Mouse (Mus musculus): ENCODE measurements around the gene Smarcc1. TPM values are rescaled to one million over a fixed set of nuclear protein-coding genes. Genes with fewer than 3 reads are reported as not detected.

The Smarcc1 gene
- polyA plus RNA-seq, 1 experiment from 2014 or later = 253 TPM

GRCm38 (mm10) chr9:110205526-110206404 is 88.3 kb downstream of the Smarcc1 start:
- Histone ChIP-seq H3K27ac (ENCODE audit: low read depth, low read length) (peak overlapping the region; percentile 24), H3K27me3 (ENCODE audit: control insufficient read depth, insufficient read depth, low read length) (no peaks in the 10 kb centered on the region), H3K9me3 (ENCODE audit: control insufficient read depth, low read length) (no peaks in the 10 kb centered on the region), H3K4me1 (replicated peaks; ENCODE audit: control insufficient read depth, insufficient read depth, low read length) (no peaks in the 10 kb centered on the region), H3K9ac (ENCODE audit: low read depth, low read length) (no peak overlapping the region), H3K4me3 (ENCODE audit: low read depth, low read length) (no peak overlapping the region), H3K36me3 (ENCODE audit: control insufficient read depth, insufficient read depth, low read length) (peaks cover 8% of the 10 kb centered on the region; the same call in 1 of the 2 replicates), H3K4me2 (replicated peaks; ENCODE audit: low read depth, low read length) (no peak overlapping the region)
- WGBS = 23% methylated on average over 15 of the region's 15 CpGs
- DNase-seq (ENCODE audit: low spot score) = peak; percentile 68
- peak; percentile 85 for ATAC-seq (ENCODE audit: low FRiP score)

- H3K4me3 ChIP-seq (ENCODE audit: low read depth, low read length) = no peak overlapping the region
- no peaks in the 10 kb centered on the region for H3K4me1 ChIP-seq (replicated peaks; ENCODE audit: control insufficient read depth, insufficient read depth, low read length)
- peaks cover 8% of the 10 kb centered on the region; the same call in 1 of the 2 replicates for H3K36me3 ChIP-seq (ENCODE audit: control insufficient read depth, insufficient read depth, low read length)
- H3K9ac ChIP-seq (ENCODE audit: low read depth, low read length) = no peak overlapping the region
- no peak for ATAC-seq (ENCODE audit: low FRiP score)
- H3K9me3 ChIP-seq (ENCODE audit: control insufficient read depth, low read length) = no peaks in the 10 kb centered on the region
- no peak overlapping the region for H3K27ac ChIP-seq (ENCODE audit: low read depth, low read length)
- WGBS = 75% methylated on average over 2 of the region's 2 CpGs
- no peak for DNase-seq (ENCODE audit: low spot score)
- H3K4me2 ChIP-seq (replicated peaks; ENCODE audit: low read depth, low read length) = no peak overlapping the region
- H3K27me3 ChIP-seq (ENCODE audit: control insufficient read depth, insufficient read depth, low read length) = no peaks in the 10 kb centered on the region
Observed at GRCm38 (mm10) chr9:110206437-110206836, 88.9 kb downstream of the Smarcc1 start.

- Histone ChIP-seq H3K4me1 (replicated peaks; ENCODE audit: control insufficient read depth, insufficient read depth, low read length) (no peaks in the 10 kb centered on the region), H3K27me3 (ENCODE audit: control insufficient read depth, insufficient read depth, low read length) (no peaks in the 10 kb centered on the region), H3K9ac (ENCODE audit: low read depth, low read length) (no peak overlapping the region), H3K27ac (ENCODE audit: low read depth, low read length) (no peak overlapping the region), H3K36me3 (ENCODE audit: control insufficient read depth, insufficient read depth, low read length) (peaks cover 13% of the 10 kb centered on the region; the same call in 1 of the 2 replicates), H3K4me3 (ENCODE audit: low read depth, low read length) (no peak overlapping the region), H3K9me3 (ENCODE audit: control insufficient read depth, low read length) (no peaks in the 10 kb centered on the region), H3K4me2 (replicated peaks; ENCODE audit: low read depth, low read length) (no peak overlapping the region)
- no peak for DNase-seq (ENCODE audit: low spot score)
- no peak for ATAC-seq (ENCODE audit: low FRiP score)
- WGBS = 75% methylated on average over 7 of the region's 7 CpGs
Observed at GRCm38 (mm10) chr9:110208265-110208664, 90.8 kb downstream of the Smarcc1 start.

GRCm38 (mm10) chr9:110208967-110209366 is 91.5 kb downstream of the Smarcc1 start:
- Histone ChIP-seq H3K4me3 (ENCODE audit: low read depth, low read length) (no peak overlapping the region), H3K4me1 (replicated peaks; ENCODE audit: control insufficient read depth, insufficient read depth, low read length) (no peaks in the 10 kb centered on the region), H3K9me3 (ENCODE audit: control insufficient read depth, low read length) (no peaks in the 10 kb centered on the region), H3K9ac (ENCODE audit: low read depth, low read length) (no peak overlapping the region), H3K27ac (ENCODE audit: low read depth, low read length) (no peak overlapping the region), H3K27me3 (ENCODE audit: control insufficient read depth, insufficient read depth, low read length) (no peaks in the 10 kb centered on the region), H3K36me3 (ENCODE audit: control insufficient read depth, insufficient read depth, low read length) (peaks cover 15% of the 10 kb centered on the region; the same call in 1 of the 2 replicates), H3K4me2 (replicated peaks; ENCODE audit: low read depth, low read length) (no peak overlapping the region)
- WGBS = 95% methylated on average over 3 of the region's 3 CpGs
- DNase-seq (ENCODE audit: low spot score) (no peak), ATAC-seq (ENCODE audit: low FRiP score) (no peak)

- H3K27ac ChIP-seq (ENCODE audit: low read depth, low read length) = no peak overlapping the region
- H3K9ac ChIP-seq (ENCODE audit: low read depth, low read length) = no peak overlapping the region
- H3K9me3 ChIP-seq (ENCODE audit: control insufficient read depth, low read length) = no peaks in the 10 kb centered on the region
- WGBS = 93% methylated on average over 4 of the region's 4 CpGs
- H3K4me3 ChIP-seq (ENCODE audit: low read depth, low read length) = no peak overlapping the region
- ATAC-seq (ENCODE audit: low FRiP score) (no peak), DNase-seq (ENCODE audit: low spot score) (no peak)
- H3K36me3 ChIP-seq (ENCODE audit: control insufficient read depth, insufficient read depth, low read length) = peaks cover 10% of the 10 kb centered on the region; the same call in 1 of the 2 replicates
- no peaks in the 10 kb centered on the region for H3K27me3 ChIP-seq (ENCODE audit: control insufficient read depth, insufficient read depth, low read length)
- no peaks in the 10 kb centered on the region for H3K4me1 ChIP-seq (replicated peaks; ENCODE audit: control insufficient read depth, insufficient read depth, low read length)
- no peak overlapping the region for H3K4me2 ChIP-seq (replicated peaks; ENCODE audit: low read depth, low read length)
Observed at GRCm38 (mm10) chr9:110224273-110224672, 106.8 kb downstream of the Smarcc1 start.

- no peak for DNase-seq (ENCODE audit: low spot score)
- ATAC-seq (ENCODE audit: low FRiP score) = no peak
- H3K27me3 ChIP-seq (ENCODE audit: control insufficient read depth, insufficient read depth, low read length) = no peaks in the 10 kb centered on the region
- H3K4me2 ChIP-seq (replicated peaks; ENCODE audit: low read depth, low read length) = no peak overlapping the region
- no peak overlapping the region for H3K9ac ChIP-seq (ENCODE audit: low read depth, low read length)
- no peaks in the 10 kb centered on the region for H3K9me3 ChIP-seq (ENCODE audit: control insufficient read depth, low read length)
- no peaks in the 10 kb centered on the region for H3K4me1 ChIP-seq (replicated peaks; ENCODE audit: control insufficient read depth, insufficient read depth, low read length)
- H3K4me3 ChIP-seq (ENCODE audit: low read depth, low read length) = no peak overlapping the region
- no peak overlapping the region for H3K27ac ChIP-seq (ENCODE audit: low read depth, low read length)
- peaks cover 10% of the 10 kb centered on the region; the same call in 1 of the 2 replicates for H3K36me3 ChIP-seq (ENCODE audit: control insufficient read depth, insufficient read depth, low read length)
- 98% methylated on average over 4 of the region's 4 CpGs for WGBS
Observed at GRCm38 (mm10) chr9:110226191-110226590, 108.7 kb downstream of the Smarcc1 start.

- Histone ChIP-seq H3K4me1 (replicated peaks; ENCODE audit: control insufficient read depth, insufficient read depth, low read length) (no peaks in the 10 kb centered on the region), H3K4me3 (ENCODE audit: low read depth, low read length) (no peak overlapping the region), H3K9me3 (ENCODE audit: control insufficient read depth, low read length) (no peaks in the 10 kb centered on the region), H3K27me3 (ENCODE audit: control insufficient read depth, insufficient read depth, low read length) (no peaks in the 10 kb centered on the region), H3K4me2 (replicated peaks; ENCODE audit: low read depth, low read length) (no peak overlapping the region), H3K9ac (ENCODE audit: low read depth, low read length) (no peak overlapping the region), H3K36me3 (ENCODE audit: control insufficient read depth, insufficient read depth, low read length) (no peaks in the 10 kb centered on the region; the same call in 1 of the 2 replicates), H3K27ac (ENCODE audit: low read depth, low read length) (no peak overlapping the region)
- ATAC-seq (ENCODE audit: low FRiP score) (no peak), DNase-seq (ENCODE audit: low spot score) (no peak)
- 86% methylated on average over 6 of the region's 6 CpGs for WGBS
Observed at GRCm38 (mm10) chr9:110228671-110229070, 111.2 kb downstream of the Smarcc1 start.

GRCm38 (mm10) chr9:110229112-110229511 is 111.6 kb downstream of the Smarcc1 start:
- Histone ChIP-seq H3K27ac (ENCODE audit: low read depth, low read length) (no peak overlapping the region), H3K36me3 (ENCODE audit: control insufficient read depth, insufficient read depth, low read length) (no peaks in the 10 kb centered on the region), H3K27me3 (ENCODE audit: control insufficient read depth, insufficient read depth, low read length) (no peaks in the 10 kb centered on the region), H3K9ac (ENCODE audit: low read depth, low read length) (no peak overlapping the region), H3K9me3 (ENCODE audit: control insufficient read depth, low read length) (no peaks in the 10 kb centered on the region), H3K4me2 (replicated peaks; ENCODE audit: low read depth, low read length) (no peak overlapping the region), H3K4me3 (ENCODE audit: low read depth, low read length) (no peak overlapping the region), H3K4me1 (replicated peaks; ENCODE audit: control insufficient read depth, insufficient read depth, low read length) (no peaks in the 10 kb centered on the region)
- WGBS = 100% methylated on average over 1 of the region's 1 CpGs
- no peak for ATAC-seq (ENCODE audit: low FRiP score)
- no peak for DNase-seq (ENCODE audit: low spot score)
